Mouse (Mus musculus): ENCODE results near the gene Apoc1.

DNA sequence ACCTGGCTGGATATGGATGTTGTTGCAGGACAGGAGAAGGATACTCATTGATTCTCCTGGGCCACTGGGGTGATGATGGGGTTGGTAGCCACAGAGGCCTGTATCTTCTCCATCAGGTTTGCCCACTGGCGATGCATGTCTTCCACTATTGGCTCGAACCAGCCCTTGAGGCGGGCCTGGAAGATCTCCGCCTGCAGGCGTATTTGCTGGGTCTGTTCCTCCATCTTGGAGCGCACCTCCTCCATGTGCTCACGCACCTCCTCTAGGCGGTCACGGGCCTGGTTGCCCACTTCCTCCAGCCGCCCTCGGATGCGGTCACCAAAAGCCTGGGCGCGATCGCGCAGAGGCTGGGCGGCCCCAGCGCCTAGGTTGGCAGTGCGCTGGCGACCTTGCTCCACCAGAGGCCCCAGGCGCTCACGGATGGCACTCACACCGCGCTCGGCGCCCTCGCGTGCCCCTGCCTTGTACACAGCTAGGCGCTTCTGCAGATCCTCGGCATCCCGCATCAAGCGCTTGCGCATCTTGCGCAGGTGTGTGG, 3.9 kb upstream of the Apoc1 start:
- TF ChIP-seq CTCF (IDR thresholded peaks at IDR 0.05; ENCODE audit: control insufficient read depth, insufficient read depth, insufficient replicate concordance, low read depth, low read length) (no peak), POLR2A (IDR thresholded peaks at IDR 0.05; ENCODE audit: control insufficient read depth, low read depth, low read length) (no peak)

Data from testis, adult 2 months (tissue).